Mouse (Mus musculus) gastrocnemius, adult 2 months (tissue): ENCODE measurements around the gene Atf6. TPM values are rescaled to one million over a fixed set of nuclear protein-coding genes. Genes with fewer than 3 reads are reported as not detected.

Experiments
- DNase-seq: peaks from one replicate; pipeline ENCODE4 v3.0.0; 2022
- H3K27ac ChIP-seq: fragments of 200-600 bp; 2 replicates; pipeline ENCODE4 v1.8.1; 2022; ENCODE audit warnings: mild to moderate bottlenecking
- H3K4me3 ChIP-seq: fragments of 200-600 bp; 2 replicates; pipeline ENCODE4 v1.8.1; 2022; ENCODE audit warnings: mild to moderate bottlenecking, moderate library complexity
- CTCF ChIP-seq: fragments of 200-600 bp; IDR thresholded peaks from 2 replicates; pipeline ENCODE4 v1.8.1; 2022; ENCODE audit warnings: antibody characterized with exemption, mild to moderate bottlenecking, moderate library complexity
- intact Hi-C: fragments of 180-260 bp; cut with DNase I; formaldehyde crosslinking; loops from one replicate; pipeline ENCODE4 v1.15.1; 2025
- total RNA-seq, 2 experiments: library from RNA; stranded (reverse); gene quantifications; 2 replicates each; pipeline ENCODE4 v1.2.3; 2021

The Atf6 gene
- total RNA-seq, 2 experiments from 2014 or later = 17.3 to 19.0 TPM

GRCm38 (mm10) chr1:170871402-170871801 is 3.8 kb upstream of the Atf6 start:
- Histone ChIP-seq H3K4me3 (no peak overlapping the region), H3K27ac (no peak overlapping the region)
- intact Hi-C loops = no loop called here
- no peak for DNase-seq
- TF ChIP-seq CTCF = no peak

- Histone ChIP-seq H3K4me3 (peak overlapping the region; percentile 92), H3K27ac (peak overlapping the region; percentile 95)
- TF ChIP-seq CTCF = no peak
- intact Hi-C loops = no loop called here
- DNase-seq = no peak
Observed at GRCm38 (mm10) chr1:170868905-170869283, 1.3 kb upstream of the Atf6 start.

- no peak for TF ChIP-seq CTCF
- H3K27ac ChIP-seq = peak overlapping the region; percentile 95
- intact Hi-C loops = no loop called here
- DNase-seq = peak; percentile 67
- H3K4me3 ChIP-seq = peak overlapping the region; percentile 92
Observed at GRCm38 (mm10) chr1:170868107-170868904, 735 bp upstream of the Atf6 start.

GRCm38 (mm10) chr1:170866992-170867690 is 430 bp downstream of the Atf6 start:
- TF ChIP-seq CTCF = no peak
- no peak for DNase-seq
- intact Hi-C loops = no loop called here
- Histone ChIP-seq H3K27ac (peak overlapping the region; percentile 95), H3K4me3 (peak overlapping the region; percentile 92)

- no peak for DNase-seq
- intact Hi-C loops = no loop called here
- TF ChIP-seq CTCF = no peak
- Histone ChIP-seq H3K27ac (no peak overlapping the region), H3K4me3 (no peak overlapping the region)
Observed at GRCm38 (mm10) chr1:170865406-170865805, 2.2 kb downstream of the Atf6 start.

GRCm38 (mm10) chr1:170864754-170865153 is 2.8 kb downstream of the Atf6 start:
- intact Hi-C loops = no loop called here
- DNase-seq = no peak
- no peak overlapping the region for H3K27ac ChIP-seq
- no peak for TF ChIP-seq CTCF
- no peak overlapping the region for H3K4me3 ChIP-seq

GRCm38 (mm10) chr1:170864234-170864633 is 3.3 kb downstream of the Atf6 start:
- H3K27ac ChIP-seq = no peak overlapping the region
- DNase-seq = no peak
- intact Hi-C loops = no loop called here
- TF ChIP-seq CTCF = no peak
- H3K4me3 ChIP-seq = no peak overlapping the region

GRCm38 (mm10) chr1:170863033-170863432 is 4.5 kb downstream of the Atf6 start:
- TF ChIP-seq CTCF = no peak
- no peak for DNase-seq
- no peak overlapping the region for H3K27ac ChIP-seq
- intact Hi-C loops = no loop called here
- H3K4me3 ChIP-seq = no peak overlapping the region

GRCm38 (mm10) chr1:170862435-170862717 is 5.2 kb downstream of the Atf6 start:
- Histone ChIP-seq H3K4me3 (no peak overlapping the region), H3K27ac (no peak overlapping the region)
- DNase-seq = no peak
- no peak for TF ChIP-seq CTCF
- intact Hi-C loops = no loop called here

GRCm38 (mm10) chr1:170861671-170862434 is 5.7 kb downstream of the Atf6 start:
- H3K27ac ChIP-seq = no peak overlapping the region
- no peak for TF ChIP-seq CTCF
- DNase-seq = no peak
- intact Hi-C loops = no loop called here
- H3K4me3 ChIP-seq = no peak overlapping the region

- no peak overlapping the region for H3K27ac ChIP-seq
- no peak overlapping the region for H3K4me3 ChIP-seq
- no peak for TF ChIP-seq CTCF
- intact Hi-C loops = no loop called here
- DNase-seq = no peak
Observed at GRCm38 (mm10) chr1:170858872-170859271, 8.7 kb downstream of the Atf6 start.

- intact Hi-C loops = no loop called here
- H3K27ac ChIP-seq = no peak overlapping the region
- no peak for DNase-seq
- TF ChIP-seq CTCF = no peak
- no peak overlapping the region for H3K4me3 ChIP-seq
Observed at GRCm38 (mm10) chr1:170857369-170857768, 10.2 kb downstream of the Atf6 start.
